Mouse (Mus musculus): ENCODE data around the gene Slu7.

Gene Slu7

DNA sequence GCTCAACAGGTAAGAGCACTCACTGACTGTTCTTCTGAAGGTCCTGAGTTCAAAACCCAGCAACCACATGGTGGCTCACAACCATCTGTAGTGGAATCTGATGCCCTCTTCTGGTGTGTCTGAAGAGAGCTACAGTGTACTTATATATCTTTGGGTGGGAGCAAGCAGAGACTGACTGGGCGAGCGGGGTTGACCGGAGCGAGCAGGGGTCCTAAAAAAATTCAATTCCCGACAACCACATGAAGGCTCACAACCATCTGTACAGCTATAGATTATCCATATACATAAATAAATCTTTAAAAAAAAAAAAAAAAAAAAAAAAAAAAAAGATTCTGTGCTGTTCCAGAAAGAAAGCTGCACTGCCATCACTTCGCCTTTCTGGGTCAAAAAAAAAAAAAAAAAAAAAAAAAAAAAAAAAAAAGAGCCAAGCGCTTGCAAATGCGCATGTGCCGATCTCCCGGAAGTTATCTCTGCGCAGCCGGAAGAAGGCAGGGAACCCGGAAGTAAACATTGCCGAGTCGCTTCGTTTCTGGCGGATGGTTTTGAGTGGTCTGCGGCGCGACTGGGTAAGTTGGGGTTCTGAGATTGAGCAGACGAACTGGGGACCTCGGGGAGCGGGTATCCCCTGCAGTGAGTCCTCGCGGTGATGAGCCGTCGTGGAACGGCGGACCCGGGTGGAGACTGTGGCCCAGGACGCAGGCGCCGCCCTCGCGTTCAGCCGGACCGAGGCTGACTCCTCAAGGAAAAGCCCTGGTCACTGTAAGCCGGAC lies at the start of gene Slu7:
Slu7 (plus strand) TSS at position 491 of the 770 bp plus-strand sequence.
- peak; percentile 88 for DNase-seq (ENCODE audit: low read depth, low spot score)

DNA sequence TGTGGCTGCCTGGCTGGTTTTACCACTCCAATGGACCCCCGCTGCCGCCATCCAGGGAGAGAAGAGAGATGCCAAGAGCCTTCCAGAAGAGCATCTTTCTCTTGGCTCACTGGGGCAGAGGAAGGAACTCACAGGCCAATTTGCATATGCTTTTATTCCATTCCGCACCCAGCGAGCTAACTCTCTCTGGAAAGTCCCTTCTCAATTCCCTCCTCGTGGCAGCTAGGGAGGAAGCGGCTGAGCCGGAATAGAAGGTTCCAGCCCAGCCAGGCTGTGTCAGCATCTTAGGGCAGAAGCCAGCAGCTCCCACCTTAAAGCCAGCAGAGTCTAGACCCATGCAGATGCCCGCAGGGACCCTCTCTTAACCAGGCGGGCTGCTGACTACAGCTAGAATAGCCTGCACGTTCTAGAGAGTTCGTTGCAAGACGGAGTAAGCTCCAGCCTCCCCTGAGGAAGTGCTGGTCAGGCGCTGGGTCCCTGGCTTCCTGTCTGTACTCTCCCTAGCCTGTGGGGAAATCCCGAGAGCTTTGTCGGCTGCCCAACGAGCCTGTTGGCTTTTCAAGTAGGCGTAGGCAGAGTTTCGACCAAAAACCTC lies 48.4 kb upstream of the Slu7 start:
- DNase-seq (ENCODE audit: low read depth, low spot score): peak; percentile 92

DNA sequence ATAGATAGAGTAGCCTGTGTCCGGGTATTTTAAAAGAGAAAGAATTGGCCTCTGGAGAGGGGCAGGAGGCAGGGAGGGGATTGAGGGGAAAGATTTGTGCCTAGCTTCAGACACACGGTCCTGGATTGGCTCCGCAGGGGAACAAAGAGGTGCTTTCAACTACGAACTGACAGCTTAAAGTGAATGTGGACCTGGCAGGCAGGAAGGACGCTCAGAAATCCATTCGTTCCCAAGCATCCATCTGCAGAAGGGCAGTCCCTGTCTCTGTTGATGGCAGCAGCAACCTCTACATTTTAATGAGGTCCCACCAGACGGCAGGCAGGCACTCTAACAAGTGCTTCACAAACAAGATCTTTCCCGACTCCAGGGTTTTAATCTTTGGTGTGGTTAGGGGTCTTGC lies 47.8 kb upstream of the Slu7 start:
- DNase-seq (ENCODE audit: low read depth, low spot score): no peak

DNA sequence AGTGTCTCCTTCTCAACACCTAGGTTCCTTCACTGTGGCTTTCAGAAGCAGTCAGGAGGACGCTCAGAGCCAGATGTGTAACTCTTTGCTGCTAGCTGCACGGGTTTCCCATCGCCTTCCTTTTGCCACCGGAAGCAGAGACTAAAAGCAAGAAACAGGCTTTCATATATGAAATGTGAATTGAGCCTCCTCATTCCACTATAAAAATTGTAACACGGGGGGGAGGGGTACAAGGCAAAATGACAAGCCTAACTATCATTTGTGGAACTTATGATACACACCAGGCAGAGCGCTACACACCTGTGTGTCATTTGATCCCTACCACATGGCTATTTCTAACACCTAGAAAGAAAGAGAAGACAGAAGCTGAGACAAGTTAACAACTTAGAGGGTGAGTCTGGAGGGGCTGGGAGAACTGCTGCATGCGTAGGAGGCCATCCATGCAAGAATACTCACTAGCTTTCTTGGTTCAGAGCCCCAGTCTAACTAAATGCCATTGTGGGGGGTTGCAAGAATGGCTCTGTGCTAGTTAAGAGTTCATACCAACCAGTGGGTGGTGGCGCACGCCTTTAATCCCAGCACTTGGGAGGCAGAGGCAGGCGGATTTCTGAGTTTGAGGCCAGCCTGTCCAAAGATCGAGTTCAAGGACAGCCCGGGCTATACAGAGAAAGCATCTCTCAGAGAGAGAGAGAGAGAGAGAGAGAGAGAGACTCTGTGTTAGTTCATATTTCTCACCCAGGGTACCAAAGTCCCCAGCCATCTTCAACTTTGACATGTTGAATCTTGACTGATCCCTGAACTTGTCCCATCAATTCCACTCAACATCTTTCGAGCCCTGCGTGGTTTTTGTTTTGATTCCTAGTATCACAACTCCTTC lies 46.3 kb upstream of the Slu7 start:
- peak; percentile 69 for DNase-seq (ENCODE audit: low read depth, low spot score)

DNA sequence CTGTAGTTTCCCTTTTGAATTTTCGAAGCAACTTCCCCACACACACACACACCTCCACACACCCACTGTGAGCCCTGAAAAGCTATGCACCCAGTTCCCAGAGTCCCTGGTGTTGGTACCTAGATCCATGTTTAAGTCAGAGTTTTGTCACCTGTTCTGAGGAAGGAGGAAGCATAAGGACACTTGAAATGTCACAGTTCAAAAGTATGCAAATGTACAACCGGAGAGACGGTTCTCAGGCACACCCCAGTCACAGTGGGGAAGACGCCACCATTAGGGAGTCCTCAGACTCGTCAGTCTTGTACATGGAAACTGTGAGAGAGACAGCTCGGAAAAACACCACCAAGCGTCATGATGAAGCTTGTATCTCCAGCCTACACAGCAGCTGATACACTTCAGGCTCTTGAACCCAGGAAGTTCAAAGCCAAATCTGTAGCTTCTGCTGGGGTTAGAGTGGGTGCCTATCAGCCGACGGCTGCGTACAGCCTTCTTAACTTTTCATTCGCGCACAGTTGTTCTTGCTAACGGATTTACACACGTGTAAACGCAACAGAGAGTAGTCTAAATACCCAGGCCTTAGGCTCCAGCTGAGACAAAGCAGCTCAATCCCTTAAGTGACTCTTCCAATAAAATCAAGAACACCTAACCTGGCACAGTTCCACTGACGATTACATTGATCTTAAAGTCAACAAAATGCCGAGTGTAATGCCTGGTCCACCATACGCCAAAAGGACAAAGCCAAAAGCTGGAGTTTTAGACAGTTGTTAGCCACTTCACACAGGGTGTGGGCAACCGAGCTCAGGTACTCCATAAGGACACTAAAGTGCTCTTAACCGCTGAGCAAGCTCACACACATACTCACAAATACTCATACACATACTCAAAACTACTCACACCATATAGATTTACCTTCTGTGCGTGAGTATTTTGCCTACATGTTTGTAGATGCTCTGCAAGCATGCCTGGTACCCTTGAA lies 45.1 kb upstream of the Slu7 start:
- peak; percentile 78 for DNase-seq (ENCODE audit: low read depth, low spot score)

DNA sequence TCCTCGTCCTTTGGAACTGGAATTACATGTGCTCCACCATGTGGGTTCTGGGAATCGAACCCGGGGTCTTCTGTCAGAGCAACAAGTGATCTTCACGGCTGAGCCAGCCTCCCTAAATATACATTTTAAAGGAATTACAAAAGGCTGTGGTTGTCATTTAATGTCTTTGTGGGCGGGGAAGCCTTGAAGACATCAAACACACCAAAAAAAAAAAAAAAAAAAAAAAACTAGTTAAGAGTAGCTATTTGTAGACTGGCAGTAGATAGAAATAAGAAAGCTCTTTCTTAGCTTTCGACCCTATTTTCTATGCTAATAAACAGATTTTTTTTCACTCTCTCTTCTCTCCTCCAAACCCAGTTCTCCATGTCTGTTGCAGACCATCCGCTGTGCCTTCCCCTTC lies 44.4 kb upstream of the Slu7 start:
- DNase-seq (ENCODE audit: low read depth, low spot score): no peak

DNA sequence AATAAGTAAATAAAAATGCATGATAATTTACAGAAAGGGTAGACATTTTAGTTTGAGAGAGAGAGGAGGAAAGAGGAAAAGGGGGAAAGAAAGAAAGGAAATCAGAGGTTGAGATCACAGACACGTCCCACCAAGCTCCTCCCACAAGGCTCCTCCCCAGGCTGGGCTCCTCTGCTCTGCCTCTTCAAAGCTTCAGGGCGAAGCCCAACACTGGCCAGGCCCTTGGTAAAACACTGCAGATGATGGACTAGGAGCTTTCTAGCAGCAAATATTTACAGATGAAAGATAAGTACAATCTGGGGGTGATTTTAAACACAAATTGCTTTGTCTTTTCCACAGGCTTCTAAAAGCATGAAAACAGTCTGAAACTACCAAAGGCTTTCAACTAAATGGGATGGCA lies 40.8 kb upstream of the Slu7 start:
- no peak for DNase-seq (ENCODE audit: low read depth, low spot score)

DNA sequence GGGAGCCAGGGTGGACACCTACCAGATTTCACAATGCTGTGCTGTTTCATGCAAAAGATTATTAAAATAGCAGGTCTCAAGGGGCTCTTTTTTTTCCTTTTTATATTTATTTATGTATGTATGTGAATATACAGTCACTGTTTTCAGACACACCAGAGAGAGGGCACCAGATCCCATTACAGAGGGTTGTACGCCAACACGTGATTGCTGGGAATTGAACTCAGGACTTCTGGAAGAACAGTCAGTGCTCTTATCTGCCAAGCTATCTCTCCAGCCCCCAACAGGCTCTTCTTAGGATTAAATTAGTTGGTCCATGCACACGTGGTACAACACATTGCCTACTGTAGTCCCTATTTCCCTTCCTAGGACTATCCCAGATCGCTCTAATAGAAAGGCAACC lies 40.2 kb upstream of the Slu7 start:
- no peak for DNase-seq (ENCODE audit: low read depth, low spot score)

DNA sequence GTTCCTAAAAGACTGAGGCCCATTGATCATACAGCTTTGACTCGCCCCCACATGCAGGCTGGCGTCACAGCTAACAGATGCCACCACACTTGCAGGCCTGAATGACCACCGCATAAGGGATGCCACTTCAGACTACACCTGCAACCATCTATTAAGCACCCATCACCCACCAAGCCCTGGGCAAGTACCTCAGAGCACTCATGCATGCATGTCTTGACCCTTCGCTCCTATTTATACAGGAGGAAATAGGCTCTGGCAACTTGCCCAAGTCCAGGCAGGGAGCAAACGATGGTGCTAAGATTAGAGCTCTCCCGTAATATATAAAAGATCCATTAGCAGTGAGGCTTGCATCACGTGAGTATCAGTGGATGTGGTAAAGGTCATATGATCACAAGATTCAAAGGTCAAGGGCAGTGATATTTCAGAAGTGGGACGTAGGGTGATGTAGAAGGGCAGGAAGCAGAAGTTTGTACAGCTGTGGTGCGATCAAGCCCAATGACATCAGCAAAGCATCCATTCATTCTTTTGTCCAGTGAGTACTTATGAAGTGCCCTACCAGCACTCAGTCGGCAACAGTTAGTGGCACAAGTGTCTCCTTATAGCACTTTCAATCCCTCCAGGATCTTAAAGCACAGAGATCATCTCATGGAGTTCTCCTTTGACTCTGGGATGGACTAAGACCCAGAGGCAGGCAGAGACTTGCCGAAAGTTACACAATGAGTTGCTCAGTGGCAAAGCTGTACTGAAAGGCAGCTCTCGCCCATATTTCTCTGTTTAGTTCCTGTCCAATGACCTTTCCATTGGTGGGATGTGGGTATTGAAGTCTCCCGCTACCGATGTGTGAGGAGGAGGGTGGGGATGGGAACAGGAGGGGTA lies 38.2 kb upstream of the Slu7 start:
- peak; percentile 74 for DNase-seq (ENCODE audit: low read depth, low spot score)

DNA sequence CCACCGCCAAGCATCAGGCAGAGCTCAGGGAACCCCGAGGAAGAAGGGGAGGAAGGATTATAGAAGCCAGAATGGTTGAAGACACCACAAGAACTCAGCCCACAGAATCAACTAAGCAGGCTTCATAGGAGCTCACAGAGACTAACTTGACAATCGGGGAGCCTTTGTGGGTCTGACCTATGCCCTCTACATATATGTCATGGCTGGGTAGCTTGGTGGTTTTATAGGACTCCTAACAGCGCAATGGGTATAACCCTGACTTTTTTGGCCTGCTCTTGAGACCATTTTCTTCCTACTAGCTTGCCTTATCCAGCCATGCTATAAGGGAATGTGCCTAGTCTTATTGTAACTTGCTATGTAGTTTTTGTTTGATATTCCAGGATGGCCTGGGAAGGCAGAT lies 37.3 kb upstream of the Slu7 start:
- no peak for DNase-seq (ENCODE audit: low read depth, low spot score)

DNA sequence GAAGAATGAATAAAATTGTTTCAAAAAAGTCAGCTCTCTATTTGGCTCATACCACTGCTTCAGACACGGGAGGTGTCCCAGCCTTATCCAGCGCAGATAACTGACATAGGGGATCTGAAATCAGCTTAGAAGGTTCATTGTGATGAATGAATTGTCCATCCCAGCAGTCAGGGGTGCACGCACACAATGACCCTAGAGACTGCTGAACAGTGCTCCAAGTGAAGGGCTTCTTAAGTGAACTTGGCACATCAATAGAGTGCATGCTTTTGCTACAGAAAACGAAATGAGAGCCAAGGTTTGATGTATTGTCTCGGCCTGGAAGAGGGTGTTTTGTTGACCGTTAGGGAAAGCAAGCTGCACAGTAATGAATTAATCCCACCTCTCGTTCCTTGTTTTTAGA lies 36.9 kb upstream of the Slu7 start:
- no peak for DNase-seq (ENCODE audit: low read depth, low spot score)

DNA sequence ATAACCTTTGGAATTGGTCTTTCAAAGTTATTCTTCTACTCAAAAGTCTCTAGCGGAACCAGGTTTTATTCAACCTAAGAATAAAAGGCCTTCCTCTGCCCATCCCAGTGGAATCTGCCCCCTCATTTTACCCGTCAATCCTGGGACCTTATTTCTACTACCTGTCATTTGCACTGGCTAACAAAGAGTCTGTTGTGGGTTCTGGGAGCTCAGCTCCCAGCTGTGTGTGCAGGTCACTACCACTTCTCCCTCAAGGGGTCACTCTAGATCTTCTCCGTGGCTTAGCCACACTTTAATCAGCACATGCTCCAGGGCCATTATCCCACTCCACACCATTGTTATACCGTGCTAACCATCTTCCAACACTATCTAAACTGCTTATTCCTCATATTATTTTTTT lies 34.2 kb upstream of the Slu7 start:
- DNase-seq (ENCODE audit: low read depth, low spot score): peak; percentile 30

DNA sequence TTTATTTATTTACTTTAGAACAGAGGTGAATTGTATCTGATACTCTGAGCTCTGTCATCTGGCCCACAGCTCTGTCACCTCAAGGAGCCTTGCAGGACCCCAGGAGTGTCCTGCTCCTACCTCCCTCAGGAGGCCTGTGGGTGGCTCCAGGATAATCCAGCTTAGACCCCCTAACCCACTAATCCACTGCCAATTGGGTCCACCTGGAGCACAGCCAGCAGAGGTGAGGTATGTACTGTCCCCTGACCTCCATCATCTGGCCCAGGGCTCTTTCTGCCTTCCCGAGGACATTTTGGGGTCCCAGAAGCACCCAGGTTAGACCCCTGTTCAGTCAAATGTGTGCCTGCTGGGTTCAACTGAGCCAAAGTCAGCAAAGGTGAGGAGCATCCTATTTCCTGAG lies 33.4 kb upstream of the Slu7 start:
- no peak for DNase-seq (ENCODE audit: low read depth, low spot score)

DNA sequence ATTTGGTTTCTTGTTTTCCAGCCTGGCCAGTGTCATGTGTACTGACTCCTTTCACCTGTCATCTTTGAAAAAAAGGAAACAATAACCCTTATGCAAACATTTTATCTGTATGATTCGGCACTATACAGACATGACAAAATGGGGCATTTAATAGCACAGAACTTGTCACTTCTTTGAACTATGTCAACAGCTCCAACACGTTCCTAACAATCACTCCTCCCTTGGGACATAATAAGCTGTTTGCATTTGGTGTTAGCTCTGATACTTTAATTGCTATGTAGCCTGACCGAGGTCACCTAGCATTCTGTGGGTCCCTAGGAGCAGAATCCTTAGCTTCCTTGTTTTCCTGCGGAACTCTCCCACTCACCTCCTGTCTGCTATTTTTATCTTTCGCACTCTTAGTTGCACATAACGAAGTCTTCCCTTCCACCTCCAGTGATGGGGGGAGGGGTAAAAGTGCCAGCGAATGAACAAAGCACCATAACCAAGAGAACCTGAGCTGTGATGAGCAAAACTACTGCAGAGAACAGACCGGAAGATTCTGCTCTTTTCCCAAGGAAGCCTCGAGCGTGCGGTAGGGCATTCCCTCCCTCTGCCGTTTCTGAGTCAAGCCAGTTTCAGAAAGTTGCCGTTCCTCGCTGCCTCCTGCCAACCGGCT lies 29.3 kb upstream of the Slu7 start:
- no peak for DNase-seq (ENCODE audit: low read depth, low spot score)

DNA sequence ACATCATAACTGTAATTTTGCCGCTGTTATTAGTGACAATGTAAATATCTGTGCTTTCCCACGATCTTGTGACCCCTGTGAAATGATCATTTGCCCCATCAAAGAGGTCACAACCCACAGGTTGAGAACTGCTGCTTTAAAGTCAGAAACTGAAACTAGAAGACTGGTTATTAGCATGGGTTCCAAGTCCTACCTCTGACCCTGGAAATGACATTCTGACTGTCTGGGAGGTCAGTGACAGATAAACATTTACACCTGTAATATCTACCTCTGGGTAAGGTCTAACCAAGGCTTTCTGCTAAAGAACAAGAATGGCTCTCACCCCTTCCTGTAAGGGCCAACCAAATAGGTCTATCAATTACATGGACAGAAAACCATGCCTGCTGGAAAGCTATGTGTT lies 24.7 kb upstream of the Slu7 start:
- no peak for DNase-seq (ENCODE audit: low read depth, low spot score)

DNA sequence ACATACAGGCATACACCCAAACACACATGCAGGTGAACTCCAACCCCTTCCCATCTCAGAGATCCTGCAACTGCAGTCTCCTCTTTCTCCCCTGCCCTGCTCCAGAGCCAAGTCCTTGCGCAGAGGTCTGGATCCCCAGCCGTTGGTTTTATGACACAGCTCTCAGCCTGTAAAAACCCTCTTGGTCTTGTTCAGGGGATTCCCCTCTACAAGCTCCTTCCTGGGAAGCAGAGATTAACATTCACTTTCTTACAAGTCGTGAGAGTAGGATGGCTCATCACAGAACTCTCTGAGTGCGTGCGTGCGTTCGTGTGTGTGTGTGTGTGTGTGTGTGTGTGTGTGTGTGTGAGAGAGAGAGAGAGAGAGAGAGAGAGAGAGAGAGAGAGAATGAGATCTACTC lies 23.3 kb upstream of the Slu7 start:
- DNase-seq (ENCODE audit: low read depth, low spot score): no peak

DNA sequence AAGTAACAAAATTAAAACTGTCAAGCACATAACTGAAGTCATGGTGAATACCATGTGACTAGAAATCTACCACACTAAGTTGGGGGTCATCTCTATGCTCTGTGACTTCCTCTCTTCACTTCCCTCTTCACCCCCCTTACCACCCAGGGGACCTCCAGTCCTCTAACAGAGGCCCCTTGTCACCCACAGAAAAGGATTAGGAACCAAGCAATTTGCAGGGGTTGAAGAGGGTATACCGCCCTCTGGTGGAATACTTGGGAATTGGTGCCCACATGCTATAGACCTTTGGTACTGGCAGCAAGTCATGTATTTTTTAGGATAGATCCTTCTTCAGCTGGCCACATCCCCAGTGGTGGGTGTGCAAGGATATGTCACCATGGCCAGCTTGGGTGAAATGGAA lies 22.1 kb upstream of the Slu7 start:
- peak; percentile 87 for DNase-seq (ENCODE audit: low read depth, low spot score)

DNA sequence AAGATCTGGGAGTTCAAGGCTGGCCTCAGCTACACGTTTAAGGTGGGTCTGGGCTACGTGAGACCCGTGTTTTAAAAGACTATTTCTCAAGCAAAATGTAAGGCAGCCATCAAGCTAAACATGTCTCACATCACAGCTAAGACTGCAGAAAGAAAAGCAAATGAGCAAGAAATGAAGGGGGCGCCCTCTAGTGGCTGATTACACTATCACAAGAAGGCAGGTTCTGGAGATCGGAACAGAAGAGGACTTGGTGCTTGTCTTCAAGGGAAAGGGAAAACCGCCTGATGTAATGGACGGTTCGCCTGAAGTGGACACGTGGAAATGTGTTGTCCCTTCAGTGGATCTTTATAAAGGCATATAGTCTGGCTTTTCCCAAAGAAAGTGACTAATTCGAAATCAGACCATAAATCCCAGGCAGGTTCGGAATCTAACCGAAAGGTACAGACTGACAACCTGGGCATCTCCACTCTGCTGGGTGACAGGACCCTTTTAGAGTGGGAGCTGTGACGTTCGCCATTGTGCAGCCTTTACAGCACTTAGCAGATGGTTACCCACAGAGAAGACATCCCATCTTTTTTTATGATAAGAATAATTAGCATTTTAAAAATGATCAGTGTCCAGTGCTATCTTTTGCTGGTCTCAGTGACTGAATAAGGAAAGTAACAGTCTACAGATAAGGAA lies 20.6 kb upstream of the Slu7 start:
- DNase-seq (ENCODE audit: low read depth, low spot score): peak; percentile 78

DNA sequence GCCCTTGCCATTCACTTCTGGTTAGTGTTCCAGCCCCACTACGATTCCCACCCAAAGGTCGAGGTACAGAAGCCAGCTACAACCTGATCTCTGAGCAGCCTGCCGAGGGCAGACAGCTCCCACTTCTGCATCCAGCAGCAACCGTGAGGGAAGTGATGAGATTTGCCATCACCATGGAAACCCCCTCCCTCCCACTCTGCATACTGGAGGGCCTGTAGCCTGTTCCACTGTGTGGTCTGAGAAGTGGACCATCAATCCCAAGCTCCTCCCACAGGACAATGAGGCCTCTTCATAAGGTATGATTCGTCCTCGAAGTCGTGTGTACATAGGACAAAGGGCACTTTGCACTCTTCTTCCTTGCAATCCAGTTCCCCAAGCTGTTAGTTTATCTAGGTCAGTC lies 16.3 kb upstream of the Slu7 start:
- DNase-seq (ENCODE audit: low read depth, low spot score): no peak

Data from A20 (cell line).